Mouse (Mus musculus) thymus, adult 18-20 months (tissue): Measurements from ENCODE around the gene Jade1.

Experiments used
- DNase-seq, 2 experiments: peaks; one replicate each; pipeline ENCODE4 v3.0.0; 2022; ENCODE audit warnings: mixed read lengths in 2 of 2

Jade1 gene

GRCm38 (mm10) chr3:41555491-41556381 is at the start of gene Jade1:
TSS of gene Jade1 (plus strand) at chr3:41555731.
- no peak for DNase-seq

GRCm38 (mm10) chr3:41509441-41509840 is 46.1 kb upstream of the Jade1 start:
- DNase-seq, result no peak

GRCm38 (mm10) chr3:41510191-41510590 is 45.3 kb upstream of the Jade1 start:
- no peak for DNase-seq

- no peak for DNase-seq
These were observed 44.8 kb upstream of the Jade1 start for GRCm38 (mm10) chr3:41510750-41511149.

GRCm38 (mm10) chr3:41514003-41514402 is 41.5 kb upstream of the Jade1 start:
- no peak for DNase-seq

- DNase-seq, result no peak
These were observed 40.7 kb upstream of the Jade1 start for GRCm38 (mm10) chr3:41514683-41515305.

GRCm38 (mm10) chr3:41516961-41517518 is 38.5 kb upstream of the Jade1 start:
- no peak for DNase-seq

GRCm38 (mm10) chr3:41520925-41521324 is 34.6 kb upstream of the Jade1 start:
- no peak for DNase-seq

- no peak for DNase-seq
These were observed 33.8 kb upstream of the Jade1 start for GRCm38 (mm10) chr3:41521733-41522132.

- DNase-seq, result no peak
These were observed 33.1 kb upstream of the Jade1 start for GRCm38 (mm10) chr3:41522226-41523005.

- DNase-seq, result no peak
These were observed 32.5 kb upstream of the Jade1 start for GRCm38 (mm10) chr3:41523006-41523375.

GRCm38 (mm10) chr3:41523460-41523859 is 32.1 kb upstream of the Jade1 start:
- no peak for DNase-seq

GRCm38 (mm10) chr3:41528291-41528969 is 27.1 kb upstream of the Jade1 start:
- no peak for DNase-seq

GRCm38 (mm10) chr3:41530156-41530555 is 25.4 kb upstream of the Jade1 start:
- DNase-seq, result no peak

- no peak for DNase-seq
These were observed 24.0 kb upstream of the Jade1 start for GRCm38 (mm10) chr3:41531541-41531940.

- DNase-seq, result no peak
These were observed 23.4 kb upstream of the Jade1 start for GRCm38 (mm10) chr3:41532109-41532508.

- no peak for DNase-seq
These were observed 21.9 kb upstream of the Jade1 start for GRCm38 (mm10) chr3:41533660-41534059.

GRCm38 (mm10) chr3:41537957-41538356 is 17.6 kb upstream of the Jade1 start:
- DNase-seq, result no peak

GRCm38 (mm10) chr3:41541313-41541712 is 14.2 kb upstream of the Jade1 start:
- no peak for DNase-seq

GRCm38 (mm10) chr3:41544451-41544850 is 11.1 kb upstream of the Jade1 start:
- no peak for DNase-seq

- DNase-seq, result no peak
These were observed 8.2 kb upstream of the Jade1 start for GRCm38 (mm10) chr3:41547289-41547688.

GRCm38 (mm10) chr3:41548238-41548637 is 7.3 kb upstream of the Jade1 start:
- DNase-seq, result no peak

GRCm38 (mm10) chr3:41551671-41552070 is 3.9 kb upstream of the Jade1 start:
- no peak for DNase-seq
